Mouse (Mus musculus): Measurements from ENCODE around the gene Ccdc69.

DNA sequence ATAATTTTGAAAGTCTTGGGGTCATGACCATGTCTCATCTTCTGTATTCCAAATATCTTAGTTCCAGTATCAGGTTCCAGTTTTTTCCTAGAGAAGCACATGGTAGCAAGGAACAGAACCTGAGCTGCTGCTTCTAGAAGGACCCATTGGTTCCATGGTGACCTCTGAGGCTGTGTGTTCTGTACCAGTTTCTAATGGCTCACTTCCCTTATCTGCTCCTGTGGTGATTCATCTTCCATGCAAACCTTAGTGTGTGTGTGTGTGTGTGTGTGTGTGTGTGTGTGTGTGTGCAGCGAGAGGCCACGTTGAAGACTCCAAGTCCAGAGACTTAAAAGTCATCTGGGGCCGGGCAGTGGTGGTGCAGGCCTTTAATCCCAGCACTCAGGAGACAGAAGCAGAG, 38.1 kb upstream of the Ccdc69 start:
- no peak for TF ChIP-seq CTCF (IDR thresholded peaks at IDR 0.05; ENCODE audit: borderline replicate concordance, insufficient read depth, low read length)
- TF ChIP-seq POLR2A (IDR thresholded peaks at IDR 0.05; ENCODE audit: low read depth, low read length), result no peak

Data from embryonic fibroblast, embryonic 13.5 days (primary cell).